Mouse (Mus musculus): ENCODE data around the gene Adamts17.

GRCm38 (mm10) chr7:66968661-66969060, 129.1 kb downstream of the Adamts17 start:
- no peak for TF ChIP-seq POLR2A (IDR thresholded peaks at IDR 0.05; ENCODE audit: insufficient read depth, low read depth, low read length)
- TF ChIP-seq CTCF (IDR thresholded peaks at IDR 0.05) = no peak
- TF ChIP-seq EP300 (IDR thresholded peaks at IDR 0.05; ENCODE audit: insufficient read depth, low read depth, low read length) = 0 out of 2 replicates have a peak, but pooled peaks have one; percentile 39
